Mouse (Mus musculus) cerebellum, adult 9-11 months (tissue): ENCODE measurements around the gene Lrrc59.

Experiments used
- DNase-seq: peaks from one replicate; pipeline ENCODE4 v3.0.0; 2022

Lrrc59 gene

GRCm38 (mm10) chr11:94629199-94629883, at the start of gene Lrrc59:
TSS of gene Lrrc59 (plus strand) at chr11:94629767.
- peak; percentile 91 for DNase-seq

GRCm38 (mm10) chr11:94580111-94580740, 49.3 kb upstream of the Lrrc59 start:
- DNase-seq, result no peak

- DNase-seq, result no peak
Measured at GRCm38 (mm10) chr11:94585091-94585490, 44.5 kb upstream of the Lrrc59 start.

- DNase-seq, result no peak
Measured at GRCm38 (mm10) chr11:94587511-94587910, 42.1 kb upstream of the Lrrc59 start.

GRCm38 (mm10) chr11:94596311-94596852, 33.2 kb upstream of the Lrrc59 start:
- DNase-seq, result no peak

GRCm38 (mm10) chr11:94597319-94597718, 32.2 kb upstream of the Lrrc59 start:
- DNase-seq, result no peak

- no peak for DNase-seq
Measured at GRCm38 (mm10) chr11:94598437-94599120, 31.0 kb upstream of the Lrrc59 start.

GRCm38 (mm10) chr11:94600447-94600846, 29.1 kb upstream of the Lrrc59 start:
- no peak for DNase-seq

- peak; percentile 12 for DNase-seq
Measured at GRCm38 (mm10) chr11:94601321-94602281, 28.0 kb upstream of the Lrrc59 start, which contains the start of gene Acsf2. TSS of gene Acsf2 (minus strand) at chr11:94601871.

- DNase-seq, result no peak
Measured at GRCm38 (mm10) chr11:94602356-94602955, 27.1 kb upstream of the Lrrc59 start.

GRCm38 (mm10) chr11:94610744-94611740, 18.5 kb upstream of the Lrrc59 start:
- no peak for DNase-seq

GRCm38 (mm10) chr11:94614603-94615002, 15.0 kb upstream of the Lrrc59 start:
- no peak for DNase-seq

GRCm38 (mm10) chr11:94615494-94615893, 14.1 kb upstream of the Lrrc59 start:
- DNase-seq, result no peak

GRCm38 (mm10) chr11:94617646-94618045, 11.9 kb upstream of the Lrrc59 start:
- no peak for DNase-seq

- no peak for DNase-seq
Measured at GRCm38 (mm10) chr11:94620766-94621457, 8.7 kb upstream of the Lrrc59 start.

- no peak for DNase-seq
Measured at GRCm38 (mm10) chr11:94621458-94621852, 8.1 kb upstream of the Lrrc59 start.

- no peak for DNase-seq
Measured at GRCm38 (mm10) chr11:94622162-94622561, 7.4 kb upstream of the Lrrc59 start.

- no peak for DNase-seq
Measured at GRCm38 (mm10) chr11:94629884-94630198, 274 bp downstream of the Lrrc59 start.

GRCm38 (mm10) chr11:94630199-94631011, 838 bp downstream of the Lrrc59 start:
- DNase-seq, result peak; percentile 13
